Mouse (Mus musculus) v-Abl transformed pro-B cells (cell line): ENCODE measurements at regions not wholly inside any gene's neighbourhood (a gene's known extent, or its start where the extent isn't known, plus 50 kb on each side); places are given as distances from the start of the nearest gene placed in this dataset.

Source experiments
- in situ Hi-C, 2 experiments: fragments of 400-800 bp; cut with MboI; formaldehyde crosslinking; loops; one replicate each; pipeline ENCODE4 v1.15.1; 2025; ENCODE audit not compliant: unreplicated experiment in 2 of 2

GRCm38 (mm10) chr9:88207378-88207777 is 119.6 kb upstream of the Nt5e start:
- in situ Hi-C loops = no loop called here

DNA sequence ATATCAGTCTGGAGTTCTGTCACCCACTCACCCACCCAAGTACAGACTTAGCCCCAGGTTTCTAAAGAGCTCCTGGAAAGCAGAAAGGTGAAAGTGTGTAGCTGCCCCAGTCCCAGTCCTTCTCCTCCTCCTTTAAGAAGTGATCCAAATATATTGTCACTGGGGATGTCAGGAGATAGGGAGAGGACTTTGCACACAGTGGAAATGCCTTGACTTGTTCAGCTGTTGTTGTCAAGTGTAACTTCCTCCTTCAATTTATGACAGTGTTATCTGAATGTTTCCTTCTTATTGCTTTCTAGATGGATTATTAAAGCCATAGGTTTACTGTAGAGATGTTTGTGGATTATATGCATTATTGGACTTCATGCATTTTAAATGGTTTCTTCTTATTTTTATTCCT is 119.0 kb upstream of the Nt5e start:
- in situ Hi-C loops = no loop called here

GRCm38 (mm10) chr9:88214758-88215157 is 112.2 kb upstream of the Nt5e start:
- in situ Hi-C loops = no loop called here

DNA sequence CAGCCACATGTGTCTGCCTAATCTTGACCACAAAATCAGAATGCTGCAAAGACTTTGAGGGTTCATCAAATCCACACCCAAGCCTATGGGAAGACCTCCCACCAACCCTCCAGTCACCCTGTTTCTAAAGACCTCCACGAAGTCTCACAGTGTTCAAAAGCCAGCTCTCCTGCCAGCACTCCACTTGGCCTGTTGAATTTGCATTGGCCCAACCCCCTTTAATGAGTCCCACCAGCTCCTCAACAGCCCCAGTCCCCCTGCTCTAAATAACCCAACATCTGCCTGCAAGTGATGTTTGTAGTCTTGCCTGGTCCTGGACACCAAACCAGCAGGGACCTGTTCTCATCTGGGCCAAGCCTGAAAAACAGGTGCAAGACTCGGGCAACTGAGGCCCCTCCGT is 106.6 kb upstream of the Nt5e start:
- in situ Hi-C loops = loop anchor here in 1 of 2 experiments (10.0 kb wide), 3 partner anchors 506 to 1636 kb away; partner anchors contain the start of gene Cep162

GRCm38 (mm10) chr9:88221276-88221675 is 105.7 kb upstream of the Nt5e start:
- in situ Hi-C loops = loop anchor here in 1 of 2 experiments (10.0 kb wide), 3 partner anchors 506 to 1636 kb away; partner anchors contain the start of gene Cep162

GRCm38 (mm10) chr9:88221850-88222353 is 105.1 kb upstream of the Nt5e start:
- in situ Hi-C loops = loop anchor here in 1 of 2 experiments (10.0 kb wide), 3 partner anchors 507 to 1637 kb away; partner anchors contain the start of gene Cep162

DNA sequence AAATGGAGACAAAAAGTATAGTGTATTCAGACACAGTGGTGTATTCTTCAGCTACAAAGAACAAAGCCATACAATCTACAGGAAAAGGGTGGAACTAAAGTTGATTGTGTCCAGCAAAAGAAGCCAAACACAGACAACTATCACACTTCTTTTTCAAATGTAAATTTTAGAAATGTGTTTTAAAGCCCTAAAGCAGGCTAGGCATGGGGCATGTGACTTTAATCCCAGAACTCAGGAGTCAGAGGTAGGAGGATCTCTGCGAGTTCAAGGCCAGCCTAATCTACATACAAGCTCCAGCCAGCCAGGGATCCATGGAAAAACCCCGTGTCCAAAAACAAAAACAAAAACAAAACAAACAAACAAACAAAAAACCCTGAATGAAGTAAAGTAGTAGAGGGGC is 89.9 kb upstream of the Nt5e start:
- in situ Hi-C loops = loop anchor here in 1 of 2 experiments (10.0 to 25.0 kb wide), 3 partner anchors 475 to 1650 kb away; partner anchors contain the start of gene Mthfsl

DNA sequence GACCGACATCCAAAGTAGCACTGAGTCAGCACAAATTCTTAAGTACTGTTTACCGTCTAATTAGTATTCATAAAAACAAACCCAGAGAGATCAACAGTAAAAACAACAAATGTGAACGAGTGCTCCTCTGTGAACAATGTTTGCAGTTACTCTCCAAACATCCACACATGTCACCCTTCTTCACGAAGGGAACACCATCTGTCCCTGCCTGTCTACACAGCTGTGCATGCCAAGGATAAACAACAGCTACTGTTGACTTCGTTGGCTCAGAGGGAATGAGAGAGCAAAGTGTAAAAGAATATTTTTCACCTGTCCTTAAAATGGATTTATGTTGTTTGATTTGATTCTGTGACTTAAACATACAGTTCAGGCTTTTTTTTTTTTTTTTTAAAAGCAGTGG is 88.7 kb upstream of the Nt5e start:
- in situ Hi-C loops = loop anchor here in 1 of 2 experiments (10.0 to 25.0 kb wide), 3 partner anchors 474 to 1651 kb away; partner anchors contain the start of gene Mthfsl

GRCm38 (mm10) chr9:88240740-88241139 is 86.3 kb upstream of the Nt5e start:
- in situ Hi-C loops = loop anchor here (5.0 to 25.0 kb wide), 8 partner anchors 124 to 1653 kb away; partner anchors contain the start of genes Mthfsl (in 2 of the 2) and Zfp949 (in 1 of the 2)

GRCm38 (mm10) chr9:88241203-88241995 is 85.6 kb upstream of the Nt5e start:
- in situ Hi-C loops = loop anchor here (5.0 to 25.0 kb wide), 8 partner anchors 123 to 1654 kb away; partner anchors contain the start of genes Mthfsl (in 2 of the 2) and Zfp949 (in 1 of the 2)

DNA sequence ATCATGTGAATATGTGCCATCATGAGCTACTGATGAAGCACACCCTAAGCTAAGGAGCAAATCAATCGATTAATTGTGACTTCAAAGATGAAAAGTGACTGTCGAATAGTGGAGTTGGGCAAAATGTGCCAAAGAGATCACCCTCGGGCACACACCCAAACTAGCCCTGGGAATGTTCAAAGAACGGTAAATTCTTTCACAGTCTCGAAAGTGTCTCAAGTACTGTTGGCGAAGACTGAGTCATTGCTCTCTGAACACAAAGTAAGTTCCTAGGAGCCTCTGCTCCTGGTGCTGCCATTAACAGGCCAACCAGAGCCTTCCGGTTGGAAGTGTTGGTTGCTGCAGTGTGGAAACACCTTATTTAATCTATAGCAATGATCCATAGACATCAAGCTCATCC is 84.5 kb upstream of the Nt5e start:
- in situ Hi-C loops = loop anchor here (5.0 to 25.0 kb wide), 8 partner anchors 122 to 1655 kb away; partner anchors contain the start of genes Mthfsl (in 2 of the 2) and Zfp949 (in 1 of the 2)

- in situ Hi-C loops = loop anchor here (5.0 to 25.0 kb wide), 8 partner anchors 120 to 1657 kb away; partner anchors contain the start of genes Mthfsl (in 2 of the 2) and Zfp949 (in 1 of the 2)
Observed at GRCm38 (mm10) chr9:88244492-88244891, 82.5 kb upstream of the Nt5e start.

DNA sequence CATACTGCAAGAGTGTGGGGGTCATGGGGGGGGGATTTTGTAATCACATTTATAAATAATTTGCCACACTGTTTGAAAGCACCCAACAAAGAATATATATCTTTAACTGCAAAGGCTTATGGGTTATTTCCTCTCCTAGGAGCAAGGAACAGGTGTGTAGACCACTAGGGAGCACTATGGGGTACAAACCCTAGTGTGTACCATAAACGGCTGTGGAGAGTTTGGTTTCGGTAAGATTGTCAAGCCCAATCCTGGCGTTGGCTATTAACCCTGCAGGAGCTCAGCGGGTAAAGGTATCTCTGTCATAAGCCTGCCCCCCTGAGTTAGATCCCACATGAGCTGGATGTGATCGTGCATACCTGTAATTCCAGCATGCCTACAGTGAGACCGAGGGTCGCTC is 71.0 kb upstream of the Nt5e start:
- in situ Hi-C loops = no loop called here

GRCm38 (mm10) chr9:88259627-88260026 is 67.4 kb upstream of the Nt5e start:
- in situ Hi-C loops = loop anchor here in 1 of 2 experiments (10.0 kb wide), 1 partner anchor 115 kb away; no protein-coding TSS in a partner anchor

DNA sequence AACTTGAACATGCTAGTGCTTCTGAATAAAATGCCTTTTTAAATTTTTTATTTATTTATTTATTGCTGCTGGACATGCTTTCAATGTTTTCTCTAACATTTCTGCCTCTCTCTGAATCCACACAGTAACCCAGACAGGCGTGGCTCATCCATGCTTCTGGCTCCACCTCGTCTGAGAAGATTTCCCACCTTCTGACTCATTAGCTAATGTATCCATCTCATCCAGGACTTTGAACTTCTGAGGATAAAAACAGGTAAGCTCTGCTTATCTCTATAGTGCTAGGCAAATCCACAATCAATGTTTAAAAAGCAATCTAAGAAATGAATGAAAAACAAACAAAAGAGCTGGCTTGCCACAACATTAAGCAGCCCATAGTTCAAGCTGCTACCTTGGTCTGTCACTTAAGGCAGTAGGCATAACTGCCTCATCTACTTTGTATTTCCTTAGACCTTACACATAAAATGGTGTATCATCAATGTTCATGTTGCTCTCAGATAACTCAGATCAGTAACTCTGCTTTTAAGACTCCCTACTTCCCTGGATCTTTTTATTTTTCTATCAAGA is 66.8 kb upstream of the Nt5e start:
- in situ Hi-C loops = loop anchor here in 1 of 2 experiments (10.0 kb wide), 1 partner anchor 115 kb away; no protein-coding TSS in a partner anchor

- in situ Hi-C loops = loop anchor here in 1 of 2 experiments (10.0 kb wide), 1 partner anchor 112 kb away; no protein-coding TSS in a partner anchor
Observed at GRCm38 (mm10) chr9:88262461-88262860, 64.5 kb upstream of the Nt5e start.

DNA sequence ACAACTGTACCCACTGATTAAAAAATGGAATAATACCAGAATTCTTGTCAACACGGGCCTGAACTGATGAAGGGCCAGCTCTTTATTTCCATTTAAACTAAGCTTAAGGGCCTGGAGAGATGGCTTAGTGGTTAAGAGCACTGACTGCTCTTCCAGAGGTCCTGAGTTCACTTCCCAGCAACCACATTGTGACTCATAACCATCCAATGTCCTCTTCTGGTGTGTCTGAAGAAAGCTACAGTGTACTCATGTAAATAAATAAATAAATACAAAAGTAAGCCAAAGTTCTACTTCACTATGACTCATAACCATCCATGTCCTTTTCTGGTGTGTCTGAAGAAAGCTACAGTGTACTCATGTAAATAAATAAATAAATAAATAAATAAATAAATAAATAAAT is 60.7 kb upstream of the Nt5e start:
- in situ Hi-C loops = loop anchor here in 1 of 2 experiments (10.0 kb wide), 1 partner anchor 108 kb away; no protein-coding TSS in a partner anchor

DNA sequence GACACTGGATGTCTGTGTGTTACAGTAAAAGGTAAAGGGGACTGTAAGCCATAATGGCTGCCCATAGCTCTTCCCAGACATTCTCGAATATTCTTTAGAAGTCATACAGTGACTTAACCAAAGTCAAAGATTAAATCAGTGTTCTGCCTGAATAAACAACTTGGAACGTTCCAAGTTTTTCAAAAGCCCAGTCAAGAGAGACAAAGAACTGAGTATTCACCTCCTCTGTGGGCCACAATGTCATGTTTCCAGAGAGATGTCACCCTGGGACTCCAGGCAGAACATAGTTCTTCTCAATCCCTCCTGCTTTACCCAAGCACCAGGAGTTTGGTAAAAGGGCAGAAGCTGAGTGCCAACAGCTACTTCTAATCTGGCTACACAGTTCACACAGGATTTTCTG is 58.2 kb upstream of the Nt5e start:
- in situ Hi-C loops = loop anchor here in 1 of 2 experiments (10.0 kb wide), 1 partner anchor 106 kb away; no protein-coding TSS in a partner anchor

- in situ Hi-C loops = loop anchor here in 1 of 2 experiments (10.0 kb wide), 1 partner anchor 106 kb away; no protein-coding TSS in a partner anchor
Observed at GRCm38 (mm10) chr9:88269216-88269615, 57.8 kb upstream of the Nt5e start.

DNA sequence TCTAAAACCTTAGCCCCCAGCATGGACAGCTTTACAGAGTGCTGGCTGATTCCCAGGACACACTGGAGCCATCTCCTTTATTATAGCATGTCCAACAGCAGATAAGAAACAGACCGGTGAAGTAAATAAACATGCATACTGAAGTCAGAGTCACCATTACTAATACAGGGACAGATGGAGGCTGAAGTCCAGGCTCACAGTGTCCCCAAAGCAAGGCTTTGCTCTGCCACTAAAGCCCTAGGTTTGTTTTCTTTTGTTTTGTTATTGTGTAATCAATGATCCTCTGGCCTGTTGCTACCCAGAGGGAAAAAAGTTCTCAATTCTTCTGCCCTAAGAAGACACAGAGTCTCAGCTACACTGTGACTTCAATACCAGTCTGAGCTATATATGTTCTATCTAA is 56.2 kb upstream of the Nt5e start:
- in situ Hi-C loops = no loop called here
